Mouse (Mus musculus) ovary, adult 18-20 months (tissue): Measurements from ENCODE around the gene Cyp2d22.
"Not testable (repeated sequence)": the region's sequence is repeated elsewhere in the genome, so short reads cannot be mapped to it uniquely, and the experiment has no call there.

Source experiments
- DNase-seq: peaks from one replicate; pipeline ENCODE4 v3.0.0; 2022; ENCODE audit warnings: low spot score, mixed read lengths

Cyp2d22 gene

DNA sequence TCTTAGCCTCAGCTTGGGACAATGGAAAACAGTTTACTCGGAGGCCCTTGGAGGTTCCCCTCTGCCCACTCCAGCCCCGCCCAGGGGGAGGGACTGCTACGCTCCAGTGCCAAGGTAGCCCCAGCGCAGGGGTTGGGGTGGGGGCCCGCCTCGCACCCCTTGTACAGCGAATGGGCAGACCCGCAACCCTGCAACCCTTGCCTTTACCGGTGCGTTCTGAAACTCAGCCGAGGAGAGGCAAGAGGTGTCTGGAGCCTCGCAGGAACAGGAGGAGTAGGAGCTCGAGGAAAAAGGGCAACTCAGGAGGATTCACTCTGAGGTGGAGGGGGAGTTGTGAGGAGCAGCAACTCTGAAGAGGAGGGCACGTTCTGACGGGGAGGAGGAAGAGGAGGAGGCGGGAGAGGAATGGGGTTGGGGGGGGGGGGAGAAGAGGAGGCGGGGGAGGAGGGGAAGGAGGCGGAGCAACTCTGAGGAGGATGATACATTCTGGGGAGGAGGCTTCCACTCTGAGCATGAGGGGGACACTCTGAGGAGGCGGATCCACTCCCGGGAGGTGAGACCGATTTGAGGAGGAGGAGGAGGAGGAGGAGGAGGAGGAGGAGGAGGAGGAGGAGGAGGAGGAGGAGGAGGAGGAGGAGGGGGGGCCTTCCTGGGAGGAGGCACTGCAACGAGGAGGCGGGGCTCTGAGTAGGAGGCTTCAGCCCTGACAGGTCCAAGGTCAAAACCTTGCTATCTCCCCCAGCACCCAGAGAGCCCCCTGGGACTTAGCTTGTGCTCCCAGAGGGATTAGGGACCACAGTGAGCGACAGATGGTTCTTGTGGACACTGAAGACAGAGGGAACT, at the start of gene Cyp2d22:
TSS of gene Cyp2d22 (minus strand) at position 390 of the 843 bp plus-strand sequence.
- DNase-seq, result peak; percentile 55

DNA sequence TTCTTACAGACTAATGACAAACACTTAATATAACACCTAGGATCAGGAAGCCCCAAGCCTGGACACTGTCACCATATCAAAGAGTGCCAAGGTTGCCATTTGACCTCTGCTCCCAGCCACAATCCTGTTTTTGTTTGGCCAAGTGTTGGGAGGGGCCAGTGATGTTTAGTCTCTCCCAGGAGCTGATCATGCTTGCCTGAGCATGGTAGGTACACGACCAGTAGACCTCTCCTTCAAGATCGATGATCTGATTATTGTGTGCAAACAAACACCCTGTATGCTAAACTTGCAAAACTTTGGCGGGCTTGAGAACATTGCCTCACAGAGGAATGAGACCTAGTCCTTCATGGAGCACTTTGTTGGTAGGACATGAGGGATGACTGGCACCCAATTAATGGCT, 43.4 kb upstream of the Cyp2d22 start:
- no peak for DNase-seq

DNA sequence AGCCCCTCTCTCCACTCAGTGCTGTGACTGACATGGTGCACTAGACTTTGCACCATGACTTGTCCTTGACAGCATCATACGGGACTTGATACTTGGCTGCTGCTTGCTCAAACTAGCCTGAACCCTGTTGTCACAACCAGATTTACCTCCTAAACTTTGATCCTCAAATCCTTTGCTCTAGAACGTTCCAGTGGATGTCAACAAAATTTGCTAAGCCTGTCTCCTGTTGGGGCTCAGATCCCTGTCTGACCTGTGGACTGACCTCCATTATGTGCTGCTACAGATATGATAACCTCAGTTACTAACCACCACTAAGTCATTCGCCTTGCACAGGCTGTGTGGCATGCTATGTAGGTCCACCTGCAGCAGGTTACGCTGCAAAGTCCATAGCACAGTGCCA, 42.9 kb upstream of the Cyp2d22 start:
- no peak for DNase-seq

DNA sequence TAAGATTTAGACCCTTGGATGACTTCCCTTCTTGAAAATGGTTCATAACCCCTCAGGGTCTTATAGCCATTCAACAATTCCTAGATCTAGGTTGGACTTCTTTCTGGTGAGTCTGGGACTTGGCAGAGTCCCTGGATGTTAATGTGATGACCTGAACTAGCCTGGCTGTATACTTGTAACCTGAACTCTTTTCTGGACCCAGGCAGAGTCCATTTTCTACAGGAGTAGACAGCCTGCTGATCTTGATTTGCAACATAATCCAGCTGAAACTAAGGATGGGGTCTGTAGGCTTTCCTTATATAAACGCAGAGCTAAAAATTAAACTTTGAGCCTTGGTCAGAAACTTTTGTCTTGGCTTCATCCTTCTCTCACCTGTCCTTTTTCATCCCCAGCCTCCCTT, 38.6 kb upstream of the Cyp2d22 start:
- DNase-seq, result no peak

DNA sequence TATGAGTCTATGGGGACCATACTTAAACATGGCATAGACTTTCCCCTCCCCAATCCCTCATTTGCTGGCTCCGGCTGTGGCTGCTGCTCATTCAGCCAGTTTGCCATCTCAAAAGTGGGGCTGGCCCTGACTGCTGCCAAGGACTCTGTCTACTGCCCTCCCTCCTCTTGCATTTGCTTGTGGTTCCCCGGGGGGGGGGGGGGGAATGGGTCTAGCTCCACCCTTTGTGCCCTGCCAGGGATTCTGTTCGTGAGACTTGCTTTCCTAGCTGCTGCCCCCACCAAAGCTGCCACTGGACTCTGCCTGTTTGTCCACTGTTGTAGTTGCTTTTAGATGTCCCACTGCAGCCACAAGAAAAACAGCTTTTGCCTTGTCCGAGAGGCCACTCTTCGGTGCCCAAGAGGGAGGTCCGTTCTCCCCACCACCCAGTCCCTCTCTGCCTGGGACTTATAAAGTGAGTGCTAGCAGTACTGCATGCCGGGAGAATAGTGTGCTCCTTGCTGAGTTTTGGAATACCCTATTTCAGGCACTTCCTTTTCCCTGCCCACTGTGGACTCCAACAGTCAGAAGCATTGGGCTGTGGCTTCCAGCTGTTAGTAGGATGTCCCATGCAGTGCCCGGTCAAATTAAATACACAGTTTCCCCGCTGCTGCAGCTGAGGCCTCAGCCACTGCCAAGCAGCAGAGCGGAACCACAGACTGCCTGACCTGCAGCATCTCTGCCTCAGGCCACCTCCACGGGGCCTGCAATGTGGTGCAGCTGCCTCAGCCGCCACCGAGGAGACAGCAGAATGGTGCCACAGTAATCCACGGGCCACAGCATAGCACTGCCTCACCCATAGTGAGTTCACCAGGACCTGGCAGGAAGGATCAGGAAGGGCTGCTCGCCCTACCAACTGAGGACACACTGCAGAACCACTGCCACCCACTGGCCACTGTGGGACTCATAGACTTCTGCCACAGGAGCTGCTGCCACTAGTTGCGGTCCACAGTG, 37.0 kb upstream of the Cyp2d22 start:
- DNase-seq, result peak; percentile 80

DNA sequence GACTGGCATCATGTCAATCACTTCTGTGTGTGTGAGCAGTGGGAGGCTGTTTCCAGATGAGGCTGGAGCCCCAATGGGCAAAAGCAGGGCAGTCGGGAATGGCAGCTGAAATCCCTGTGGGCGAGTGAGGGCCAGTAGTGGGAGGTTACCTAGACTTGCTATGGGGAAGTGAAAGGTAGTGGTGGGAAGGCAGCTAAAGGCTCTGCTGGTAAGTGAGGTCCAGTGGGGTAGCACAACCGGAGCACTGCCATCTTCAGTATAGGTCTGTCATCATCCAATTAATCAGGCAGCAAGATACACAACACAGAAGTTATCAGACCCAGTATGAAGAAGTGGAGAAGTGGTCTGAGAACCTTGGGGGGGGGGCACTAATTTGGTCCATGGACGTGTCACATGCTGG, 27.5 kb upstream of the Cyp2d22 start:
- DNase-seq, result no peak

DNA sequence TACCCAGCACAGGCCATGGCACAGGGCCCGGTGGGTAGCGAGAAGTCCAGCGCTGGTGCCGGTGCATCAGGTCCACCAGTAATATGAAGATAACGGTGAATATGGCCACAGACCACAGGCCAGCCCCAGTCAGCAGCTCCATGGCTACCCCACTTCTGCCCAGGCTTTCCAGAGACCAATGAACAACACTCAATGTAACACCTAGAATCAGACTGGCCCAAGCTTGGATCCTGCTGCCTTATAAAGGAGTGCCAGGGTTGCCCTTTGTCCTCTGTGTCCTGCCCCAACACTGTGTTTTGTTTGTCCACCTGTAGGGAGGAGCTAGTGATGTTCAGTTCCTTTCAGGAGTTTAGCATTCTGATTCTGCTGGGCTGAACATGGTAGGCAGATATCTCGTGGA, 26.9 kb upstream of the Cyp2d22 start, which contains the start of gene Cyp2d10:
TSS of gene Cyp2d10 (minus strand) at position 215 of the 400 bp plus-strand sequence.
- no peak for DNase-seq

DNA sequence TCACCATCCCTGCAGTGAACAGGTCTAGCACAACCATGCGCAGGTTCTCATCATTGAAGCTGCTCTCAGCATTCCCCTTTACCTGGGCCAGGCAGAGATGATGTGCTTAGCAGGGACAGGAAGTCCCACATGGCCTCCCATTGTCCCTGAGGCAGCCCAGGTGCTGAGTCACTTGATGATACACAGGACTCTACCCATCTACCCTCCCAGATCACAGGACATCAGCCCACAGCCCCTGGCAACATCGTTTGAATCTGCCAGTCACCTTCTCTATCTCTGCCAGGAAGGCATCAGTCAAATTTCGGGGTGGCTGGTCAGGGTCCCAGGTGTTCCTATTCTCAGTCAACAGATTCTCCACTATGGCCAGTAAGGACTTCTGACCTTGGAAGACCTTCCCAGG, 24.1 kb upstream of the Cyp2d22 start:
- no peak for DNase-seq

DNA sequence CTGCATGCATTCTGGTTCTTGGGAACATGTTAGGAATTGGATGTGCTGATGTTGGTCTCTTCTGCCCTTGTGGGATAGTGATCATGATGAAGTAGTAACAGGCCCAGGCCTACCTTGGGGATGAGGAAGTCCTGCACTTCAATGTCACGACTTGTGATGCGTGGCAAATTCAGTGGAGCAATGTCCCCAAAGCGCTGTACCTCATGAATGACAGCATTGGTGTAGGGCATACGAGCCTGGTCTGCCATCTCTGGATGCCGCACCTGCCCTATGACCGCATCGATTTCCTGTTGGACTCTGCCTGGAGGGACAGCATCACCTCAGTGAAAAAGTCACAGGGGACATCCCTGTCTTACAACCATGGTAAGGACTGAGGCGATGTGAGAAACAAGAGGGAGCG, 23.5 kb upstream of the Cyp2d22 start:
- DNase-seq, result no peak

DNA sequence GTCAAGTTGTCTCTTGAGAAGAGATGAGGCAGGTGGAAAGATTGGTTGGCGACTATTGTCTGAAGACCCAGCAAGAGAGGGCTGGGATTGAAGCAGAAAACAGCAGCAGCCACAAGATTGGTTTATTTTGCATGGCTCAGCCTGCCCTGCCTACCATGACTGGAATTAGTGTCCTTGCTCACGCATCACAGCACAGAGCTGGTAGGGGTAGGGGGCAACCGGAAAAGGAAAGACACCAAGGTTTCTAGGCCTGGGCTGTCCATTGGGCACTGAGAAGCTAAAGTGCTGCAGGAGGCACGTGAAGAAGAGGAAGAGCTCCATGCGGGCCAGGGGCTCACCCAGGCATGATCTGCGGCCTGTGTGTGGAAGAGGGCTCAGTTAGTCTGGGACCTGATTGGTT, 22.7 kb upstream of the Cyp2d22 start:
- DNase-seq, result no peak

DNA sequence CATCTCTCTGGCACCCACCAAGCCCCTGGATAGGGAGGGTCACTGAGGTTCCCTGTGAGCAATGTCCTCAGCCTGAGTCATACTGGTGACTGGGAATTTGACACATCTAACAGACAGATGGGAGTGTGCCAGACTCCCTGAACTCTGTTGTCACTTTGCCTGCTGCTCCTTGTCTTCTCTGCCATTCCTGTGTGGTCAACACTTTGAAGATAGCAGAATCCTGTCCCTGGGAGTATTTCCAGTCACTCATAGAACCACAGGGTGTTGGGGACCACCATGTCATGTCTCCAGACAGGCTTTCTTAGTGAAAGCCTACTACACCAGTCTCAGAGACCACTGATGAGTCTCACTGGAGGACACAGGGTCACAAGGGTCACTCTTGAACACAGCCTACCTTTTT, 22.0 kb upstream of the Cyp2d22 start:
- no peak for DNase-seq

DNA sequence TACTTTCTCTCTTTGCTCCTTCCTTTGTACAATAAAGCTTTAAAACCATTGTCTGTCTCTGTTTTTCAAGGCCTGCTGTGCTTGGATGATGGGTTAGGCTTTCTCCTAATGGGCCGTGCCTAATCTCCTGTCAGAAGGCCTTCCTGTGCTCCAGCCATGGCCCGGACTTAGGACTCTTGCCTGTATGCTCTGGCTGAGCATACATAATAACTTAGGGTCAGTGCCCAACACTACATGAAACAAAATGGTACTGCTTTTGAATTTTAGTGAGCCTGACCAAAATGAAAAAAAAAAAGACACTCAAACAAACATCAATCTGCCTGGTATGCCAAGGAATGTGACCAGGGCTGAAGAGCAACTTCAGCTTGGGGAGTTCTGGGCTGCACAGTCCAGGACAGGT, 21.5 kb upstream of the Cyp2d22 start:
- DNase-seq, result no peak

DNA sequence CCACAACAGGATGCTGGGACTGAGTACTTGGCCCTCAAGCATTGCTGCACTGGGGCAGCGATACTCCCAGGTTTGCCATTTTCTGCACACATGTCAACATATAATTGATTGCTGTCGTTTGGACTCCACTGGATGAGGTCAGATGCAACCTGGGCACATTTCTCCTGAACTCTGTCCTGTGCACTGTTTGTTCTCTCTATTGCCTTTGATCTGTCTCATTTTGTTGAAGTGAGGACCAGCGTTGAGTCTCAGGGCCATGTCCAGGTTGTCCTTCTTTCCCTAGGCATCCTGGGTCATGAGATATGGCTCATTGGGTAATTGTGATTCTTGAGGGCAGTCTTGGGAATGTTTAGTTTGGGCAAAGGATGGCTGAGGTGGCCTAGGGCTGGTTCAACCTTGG, 15.9 kb upstream of the Cyp2d22 start:
- DNase-seq, result not testable (repeated sequence)

DNA sequence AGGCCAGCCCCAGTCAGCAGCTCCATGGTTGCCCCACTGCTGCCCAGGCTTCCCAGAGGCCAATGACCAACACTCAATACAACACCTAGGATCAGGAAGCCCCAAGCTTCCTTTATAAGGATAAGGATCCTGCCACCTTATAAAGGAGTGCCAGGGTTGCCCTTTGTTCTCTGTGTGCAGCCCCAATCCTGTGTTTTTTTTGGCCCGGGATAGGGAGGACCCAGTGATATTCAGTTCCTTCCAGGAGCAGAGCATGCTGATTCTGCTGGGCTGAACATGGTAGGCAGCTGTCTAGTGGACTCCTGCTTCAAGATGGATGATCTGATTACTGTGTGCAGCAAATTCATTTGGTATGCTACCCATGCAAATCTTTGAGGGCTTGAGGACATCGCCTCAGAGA, 13.9 kb upstream of the Cyp2d22 start, which contains the start of gene Cyp2d11:
TSS of gene Cyp2d11 (minus strand) at position 101 of the 400 bp plus-strand sequence.
- DNase-seq, result not testable (repeated sequence)

DNA sequence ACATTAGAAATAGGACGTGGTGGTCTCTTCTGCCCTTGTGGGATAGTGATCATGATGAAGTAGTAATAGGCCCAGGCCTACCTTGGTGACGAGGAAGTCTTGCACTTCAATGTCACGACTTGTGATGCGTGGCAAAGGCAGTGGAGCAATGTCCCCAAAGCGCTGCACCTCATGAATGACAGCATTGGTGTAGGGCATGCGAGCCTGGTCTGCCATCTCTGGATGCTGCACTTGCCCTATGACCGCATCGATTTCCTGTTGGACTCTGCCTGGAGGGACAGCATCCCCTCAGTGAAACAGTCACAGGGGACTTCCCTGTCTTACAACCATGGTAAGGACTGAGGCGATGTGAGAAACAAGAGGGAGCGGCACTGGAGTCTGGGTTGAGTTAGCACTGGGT, 9.9 kb upstream of the Cyp2d22 start:
- not testable (repeated sequence) for DNase-seq

DNA sequence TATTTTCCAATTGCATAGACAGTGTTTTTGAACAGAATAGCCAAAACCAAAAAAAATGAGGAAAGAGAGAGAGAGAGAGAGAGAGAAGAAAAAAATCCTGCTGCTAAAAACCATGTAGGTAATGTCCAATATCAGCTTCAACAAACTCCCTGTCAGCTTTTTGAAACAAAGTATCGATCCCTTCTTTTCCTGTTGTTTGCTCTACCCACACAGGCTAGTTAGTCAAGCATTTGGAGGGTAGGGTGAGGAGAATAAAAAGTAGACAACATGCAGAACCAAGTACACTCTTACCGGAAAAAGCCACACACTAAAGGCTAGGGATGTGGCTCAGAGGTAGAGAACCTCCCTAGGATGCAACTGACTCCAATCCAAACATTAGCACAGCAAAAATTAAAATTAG, 5.7 kb upstream of the Cyp2d22 start:
- no peak for DNase-seq

DNA sequence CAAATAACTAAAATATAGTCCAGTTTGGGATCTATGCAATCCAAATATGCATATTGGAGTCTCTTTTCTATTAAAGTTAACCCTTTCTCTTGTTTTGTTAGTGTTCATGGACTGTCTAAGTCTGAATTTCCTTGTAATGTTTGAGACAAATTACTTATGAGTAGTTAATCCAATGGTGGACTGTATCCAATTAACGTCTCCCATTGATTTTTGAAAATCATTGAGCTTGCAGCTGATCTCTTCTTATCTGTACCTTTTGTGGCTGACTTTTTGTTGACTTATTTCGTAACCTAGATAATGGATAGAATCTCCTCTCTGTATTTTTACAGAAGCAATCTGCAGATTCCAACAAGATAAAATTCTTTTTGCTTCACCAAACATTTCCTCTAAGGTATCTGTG, 2.4 kb upstream of the Cyp2d22 start:
- DNase-seq, result no peak

DNA sequence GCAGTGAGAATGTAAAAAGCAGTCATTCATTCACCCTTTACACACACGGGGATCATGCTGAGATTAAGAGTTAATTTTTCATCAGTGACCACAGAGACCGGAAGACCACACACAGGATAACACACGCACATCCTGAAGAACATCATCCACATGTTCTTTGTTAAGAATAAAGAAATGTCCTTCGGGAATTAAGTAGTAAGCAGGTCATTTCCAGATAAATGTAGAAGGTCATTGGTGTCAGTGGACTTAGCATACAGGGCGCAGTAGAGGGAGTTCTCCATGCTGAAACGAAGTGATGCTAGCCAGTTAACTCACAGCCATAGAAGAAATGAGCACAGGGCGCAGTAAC, 628 bp upstream of the Cyp2d22 start:
- no peak for DNase-seq

DNA sequence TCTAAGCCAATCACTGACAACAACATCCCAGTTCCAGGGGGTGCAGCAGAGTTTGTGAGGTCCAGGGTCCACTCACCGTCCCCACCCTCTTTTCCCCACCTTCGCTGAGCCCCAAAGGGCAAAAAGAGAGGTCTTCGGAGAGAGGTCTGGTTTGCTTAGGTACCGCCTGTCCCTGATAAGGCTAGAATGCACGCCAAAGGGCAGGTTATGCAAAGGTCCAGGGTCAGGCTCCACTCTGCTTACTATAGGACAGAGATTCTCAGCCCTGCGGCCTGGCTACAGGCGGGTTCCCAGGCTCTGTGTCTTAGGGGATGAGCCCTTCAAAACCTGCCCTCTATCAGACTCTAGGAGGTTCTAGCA, 569 bp downstream of the Cyp2d22 start:
- no peak for DNase-seq

DNA sequence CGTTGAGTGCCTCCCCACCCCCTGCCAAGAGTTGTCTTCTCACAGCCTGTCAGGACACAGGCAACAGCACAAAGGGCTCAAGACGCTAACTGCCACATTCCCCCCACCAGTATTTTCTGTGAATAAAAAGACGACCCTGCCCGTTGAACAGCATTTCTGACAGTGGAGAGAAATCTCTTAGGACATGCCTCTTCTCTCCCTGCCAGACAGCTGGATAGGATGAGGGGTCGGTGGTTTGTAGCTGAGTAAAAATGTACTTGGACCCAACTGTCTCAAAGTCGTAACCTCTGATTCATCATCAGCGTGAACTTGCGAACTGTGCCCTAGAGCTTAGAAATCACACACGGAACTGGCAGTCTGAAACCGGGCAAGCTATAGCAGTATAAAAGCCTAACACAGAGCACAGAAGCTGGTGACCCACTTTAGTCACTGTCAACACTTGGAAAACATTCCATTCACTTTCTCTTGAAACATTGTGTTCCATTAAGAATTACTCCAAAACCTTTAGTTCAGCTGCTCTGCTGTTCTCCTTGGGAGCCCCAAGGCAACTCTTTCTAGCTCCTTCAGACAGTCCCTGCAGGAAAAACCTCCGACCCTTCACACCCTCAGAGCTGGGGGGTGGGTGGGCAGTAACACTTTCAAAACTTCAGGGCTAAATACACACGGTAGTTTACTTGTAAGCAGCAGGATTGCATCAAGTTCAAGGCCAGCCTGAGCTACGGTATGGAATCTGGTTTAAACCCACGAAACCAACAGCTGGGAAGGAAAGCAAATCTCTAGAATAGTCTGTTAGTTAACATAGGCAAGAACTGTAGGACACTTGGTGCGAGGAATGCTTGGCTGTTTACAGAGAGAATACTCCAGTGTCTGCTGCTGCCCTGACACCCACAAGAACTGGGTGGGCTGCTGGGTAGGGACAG, 1.5 kb downstream of the Cyp2d22 start:
- no peak for DNase-seq

DNA sequence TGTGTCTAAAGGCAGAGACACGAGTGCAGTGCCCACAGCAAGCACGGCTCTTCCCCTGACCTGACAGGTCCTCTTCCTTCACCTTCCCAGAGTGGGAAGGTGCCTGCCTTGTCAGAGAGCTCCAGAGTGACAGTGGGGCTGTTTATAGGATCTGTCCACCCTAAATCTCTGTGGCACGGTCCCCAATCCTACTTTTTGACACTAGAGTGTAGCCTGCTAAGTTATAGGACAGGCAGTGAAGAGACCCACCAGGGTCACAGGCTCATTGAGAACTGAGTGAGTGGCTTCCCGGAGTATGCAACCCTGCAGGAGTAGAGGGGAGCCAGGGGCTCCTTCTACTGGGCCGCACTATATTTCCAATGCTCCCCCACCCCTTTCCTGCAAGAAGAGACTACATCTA, 2.4 kb downstream of the Cyp2d22 start:
- DNase-seq, result no peak
